Mouse (Mus musculus) kidney, embryonic 14.5 days (tissue): Measurements from ENCODE around the gene Trim56. TPM values are rescaled to one million over a fixed set of nuclear protein-coding genes. Genes with fewer than 3 reads are reported as not detected.

Experiments used
- ATAC-seq: fragments of 200-750 bp; cut with Nextera tagmentation; 2 replicates; pipeline ENCODE4 v1.8.0; 2017; ENCODE audit warnings: moderate number of reproducible peaks, mild to moderate bottlenecking, moderate TSS enrichment, moderate library complexity; ENCODE audit not compliant: low FRiP score, low TSS enrichment
- H3K27ac ChIP-seq: fragments of 300-500 bp; sonication (generic); 2 replicates; pipeline ENCODE4 v1.5.1; 2014; ENCODE audit warnings: low read depth, mild to moderate bottlenecking, low read length, moderate library complexity, mixed read lengths
- H3K27me3 ChIP-seq: fragments of 300-500 bp; sonication (generic); 2 replicates; pipeline ENCODE4 v1.6.1; 2014; ENCODE audit warnings: mild to moderate bottlenecking, low read length; ENCODE audit not compliant: control insufficient read depth, insufficient read depth
- H3K36me3 ChIP-seq: fragments of 300-500 bp; sonication (generic); 2 replicates; pipeline ENCODE4 v1.6.1; 2014; ENCODE audit warnings: low read length, mixed read lengths; ENCODE audit not compliant: control insufficient read depth, insufficient read depth
- H3K4me1 ChIP-seq: fragments of 300-500 bp; sonication (generic); 2 replicates; pipeline ENCODE4 v1.6.1; 2014; ENCODE audit warnings: low read length, mixed read lengths; ENCODE audit not compliant: control insufficient read depth, insufficient read depth
- H3K4me2 ChIP-seq: fragments of 300-500 bp; sonication (generic); replicated peaks from 2 replicates; pipeline ENCODE4 v1.6.1; 2014; ENCODE audit warnings: low read depth, mild to moderate bottlenecking, low read length
- H3K4me3 ChIP-seq: fragments of 300-500 bp; sonication (generic); 2 replicates; pipeline ENCODE4 v1.5.1; 2014; ENCODE audit warnings: mild to moderate bottlenecking, low read length
- H3K9ac ChIP-seq: fragments of 300-500 bp; sonication (generic); 2 replicates; pipeline ENCODE4 v1.6.1; 2014; ENCODE audit warnings: low read depth, mild to moderate bottlenecking, low read length, moderate library complexity
- H3K9me3 ChIP-seq: fragments of 300-500 bp; sonication (generic); 2 replicates; pipeline ENCODE4 v1.6.1; 2016; ENCODE audit warnings: low read length; ENCODE audit not compliant: control insufficient read depth
- WGBS: fragments of 180-500 bp; shearing (Covaris S2); extraction: QIAGEN DNeasy Blood & Tissue Kit; methylation state at CpG from one replicate; pipeline ENCODE4 v1.1.7; 2014; 5-methylcytosine and 5-hydroxymethylcytosine counted together
- polyA plus RNA-seq: library from polyadenylated mRNA; unstranded; fragments of >200 nt; fragmentation: Nextera tagmentation; extraction: Ambion mirVana; gene quantifications from 2 replicates; pipeline ENCODE4 v1.2.1, GENCODE M21; 2014

The Trim56 gene
- polyA plus RNA-seq, 1 experiment from 2014 or later, result 9.7 TPM

GRCm38 (mm10) chr5:137111542-137112408, 4.2 kb downstream of the Trim56 start:
- Histone ChIP-seq H3K27ac (no peak overlapping the region), H3K9ac (no peak overlapping the region), H3K27me3 (no peaks in the 10 kb centered on the region), H3K4me3 (no peak overlapping the region), H3K4me2 (no peak overlapping the region), H3K36me3 (peaks cover 16% of the 10 kb centered on the region), H3K9me3 (peaks cover 6% of the 10 kb centered on the region), H3K4me1 (peaks cover 10% of the 10 kb centered on the region; the same call in 1 of the 2 replicates)
- 75% methylated on average over 5 of the region's 5 CpGs for WGBS
- no peak for ATAC-seq

- H3K4me3 ChIP-seq, result no peak overlapping the region
- no peaks in the 10 kb centered on the region for H3K27me3 ChIP-seq
- no peak overlapping the region for H3K9ac ChIP-seq
- 0 out of 2 replicates have a peak, but pooled peaks cover 6% of the 10 kb centered on the region for H3K4me1 ChIP-seq
- no peak overlapping the region for H3K4me2 ChIP-seq
- 94% methylated on average over 12 of the region's 12 CpGs for WGBS
- ATAC-seq, result no peak
- H3K36me3 ChIP-seq, result peaks cover 16% of the 10 kb centered on the region
- no peak overlapping the region for H3K27ac ChIP-seq
- H3K9me3 ChIP-seq, result peaks cover 6% of the 10 kb centered on the region
These were observed 5.1 kb downstream of the Trim56 start for GRCm38 (mm10) chr5:137110863-137111262.

- no peak overlapping the region for H3K4me2 ChIP-seq
- peaks cover 16% of the 10 kb centered on the region for H3K36me3 ChIP-seq
- H3K9ac ChIP-seq, result no peak overlapping the region
- H3K27me3 ChIP-seq, result no peaks in the 10 kb centered on the region
- no peak for ATAC-seq
- no peak overlapping the region for H3K27ac ChIP-seq
- H3K9me3 ChIP-seq, result peaks cover 6% of the 10 kb centered on the region
- no peak overlapping the region for H3K4me3 ChIP-seq
- 0 out of 2 replicates have a peak, but pooled peaks cover under 1% of the 10 kb centered on the region for H3K4me1 ChIP-seq
- 58% methylated on average over 25 of the region's 25 CpGs for WGBS
These were observed 5.9 kb downstream of the Trim56 start for GRCm38 (mm10) chr5:137109941-137110593.

GRCm38 (mm10) chr5:137108111-137108510, 7.9 kb downstream of the Trim56 start:
- Histone ChIP-seq H3K4me3 (no peak overlapping the region), H3K9ac (no peak overlapping the region), H3K4me2 (no peak overlapping the region), H3K4me1 (no peaks in the 10 kb centered on the region), H3K27ac (no peak overlapping the region), H3K27me3 (no peaks in the 10 kb centered on the region), H3K9me3 (peaks cover 2% of the 10 kb centered on the region), H3K36me3 (peaks cover 5% of the 10 kb centered on the region; the same call in 1 of the 2 replicates)
- ATAC-seq, result no peak
- WGBS, result 64% methylated on average over 6 of the region's 6 CpGs

GRCm38 (mm10) chr5:137107670-137108069, 8.3 kb downstream of the Trim56 start:
- Histone ChIP-seq H3K27me3 (no peaks in the 10 kb centered on the region), H3K4me1 (no peaks in the 10 kb centered on the region), H3K27ac (no peak overlapping the region), H3K9ac (no peak overlapping the region), H3K36me3 (peaks cover 2% of the 10 kb centered on the region; the same call in 1 of the 2 replicates), H3K4me2 (no peak overlapping the region), H3K4me3 (no peak overlapping the region), H3K9me3 (no peaks in the 10 kb centered on the region)
- 64% methylated on average over 8 of the region's 8 CpGs for WGBS
- ATAC-seq, result no peak

GRCm38 (mm10) chr5:137107024-137107423, 9.0 kb downstream of the Trim56 start:
- 6% methylated on average over 6 of the region's 6 CpGs for WGBS
- H3K36me3 ChIP-seq, result no peaks in the 10 kb centered on the region
- no peaks in the 10 kb centered on the region for H3K27me3 ChIP-seq
- no peaks in the 10 kb centered on the region for H3K9me3 ChIP-seq
- no peak overlapping the region for H3K9ac ChIP-seq
- no peak overlapping the region for H3K27ac ChIP-seq
- ATAC-seq, result no peak
- no peaks in the 10 kb centered on the region for H3K4me1 ChIP-seq
- H3K4me3 ChIP-seq, result no peak overlapping the region
- H3K4me2 ChIP-seq, result no peak overlapping the region

- no peak overlapping the region for H3K4me3 ChIP-seq
- no peaks in the 10 kb centered on the region for H3K36me3 ChIP-seq
- no peak for ATAC-seq
- H3K27ac ChIP-seq, result no peak overlapping the region
- no peak overlapping the region for H3K9ac ChIP-seq
- WGBS, result 75% methylated on average over 4 of the region's 4 CpGs
- no peaks in the 10 kb centered on the region for H3K9me3 ChIP-seq
- no peaks in the 10 kb centered on the region for H3K27me3 ChIP-seq
- H3K4me2 ChIP-seq, result no peak overlapping the region
- H3K4me1 ChIP-seq, result no peaks in the 10 kb centered on the region
These were observed 9.6 kb downstream of the Trim56 start for GRCm38 (mm10) chr5:137106434-137106833.

GRCm38 (mm10) chr5:137103969-137104368, 12.0 kb downstream of the Trim56 start:
- H3K27me3 ChIP-seq, result no peaks in the 10 kb centered on the region
- 86% methylated on average over 2 of the region's 2 CpGs for WGBS
- H3K36me3 ChIP-seq, result no peaks in the 10 kb centered on the region
- H3K9ac ChIP-seq, result no peak overlapping the region
- no peak overlapping the region for H3K4me2 ChIP-seq
- no peak overlapping the region for H3K4me3 ChIP-seq
- no peaks in the 10 kb centered on the region for H3K4me1 ChIP-seq
- H3K27ac ChIP-seq, result no peak overlapping the region
- no peaks in the 10 kb centered on the region for H3K9me3 ChIP-seq
- no peak for ATAC-seq
